Mouse (Mus musculus) gastrocnemius, adult 2 months (tissue): Measurements from ENCODE around the gene Ccdc9b. TPM values are rescaled to one million over a fixed set of nuclear protein-coding genes. Genes with fewer than 3 reads are reported as not detected.

ENCODE experiments used
- DNase-seq: peaks from one replicate; pipeline ENCODE4 v3.0.0; 2022
- H3K27ac ChIP-seq: fragments of 200-600 bp; 2 replicates; pipeline ENCODE4 v1.8.1; 2022; ENCODE audit warnings: mild to moderate bottlenecking
- H3K4me3 ChIP-seq: fragments of 200-600 bp; 2 replicates; pipeline ENCODE4 v1.8.1; 2022; ENCODE audit warnings: mild to moderate bottlenecking, moderate library complexity
- CTCF ChIP-seq: fragments of 200-600 bp; IDR thresholded peaks from 2 replicates; pipeline ENCODE4 v1.8.1; 2022; ENCODE audit warnings: antibody characterized with exemption, mild to moderate bottlenecking, moderate library complexity
- intact Hi-C: fragments of 180-260 bp; cut with DNase I; formaldehyde crosslinking; loops from one replicate; pipeline ENCODE4 v1.15.1; 2025
- total RNA-seq, 2 experiments: library from RNA; stranded (reverse); gene quantifications; 2 replicates each; pipeline ENCODE4 v1.2.3; 2021

Ccdc9b gene
- total RNA-seq, 2 experiments from 2014 or later, result 14.6 to 20.8 TPM

- no peak for DNase-seq
- TF ChIP-seq CTCF, result no peak
- intact Hi-C loops, result no loop called here
- Histone ChIP-seq H3K27ac (no peak overlapping the region), H3K4me3 (no peak overlapping the region)
These were observed 48.2 kb downstream of the Ccdc9b start for GRCm38 (mm10) chr2:118714230-118714629.

GRCm38 (mm10) chr2:118713631-118714030 is 48.8 kb downstream of the Ccdc9b start:
- no peak for TF ChIP-seq CTCF
- no peak overlapping the region for H3K27ac ChIP-seq
- no peak for DNase-seq
- intact Hi-C loops, result no loop called here
- H3K4me3 ChIP-seq, result no peak overlapping the region

GRCm38 (mm10) chr2:118711038-118711494 is 51.4 kb downstream of the Ccdc9b start:
- peak overlapping the region; percentile 65 for H3K4me3 ChIP-seq
- peak; percentile 74 for DNase-seq
- intact Hi-C loops, result no loop called here
- no peak for TF ChIP-seq CTCF
- no peak overlapping the region for H3K27ac ChIP-seq

- intact Hi-C loops, result no loop called here
- TF ChIP-seq CTCF, result no peak
- Histone ChIP-seq H3K27ac (no peak overlapping the region), H3K4me3 (no peak overlapping the region)
- no peak for DNase-seq
These were observed 52.7 kb downstream of the Ccdc9b start for GRCm38 (mm10) chr2:118709655-118710221.

GRCm38 (mm10) chr2:118708472-118708871 is 54.0 kb downstream of the Ccdc9b start:
- intact Hi-C loops, result no loop called here
- TF ChIP-seq CTCF, result no peak
- DNase-seq, result no peak

GRCm38 (mm10) chr2:118706436-118706835 is 56.0 kb downstream of the Ccdc9b start:
- no peak for DNase-seq
- TF ChIP-seq CTCF, result no peak
- intact Hi-C loops, result no loop called here
- Histone ChIP-seq H3K27ac (no peak overlapping the region), H3K4me3 (no peak overlapping the region)

More at GRCm38 (mm10) chr2:118708472-118708871, 54.0 kb downstream of the Ccdc9b start:
- Histone ChIP-seq H3K27ac (no peak overlapping the region), H3K4me3 (no peak overlapping the region)

Other genes with a start within 250 kb of the Ccdc9b start
- 1 to 10 TPM; 3.3 to 6.2 TPM for gene Bmf, start 213.0 kb downstream of the Ccdc9b start, total RNA-seq
- under 1 TPM; 0.25 to 0.38 TPM for gene Bub1b, start 164.4 kb downstream of the Ccdc9b start, total RNA-seq
- not detected for gene Pak6, start 99.4 kb downstream of the Ccdc9b start, total RNA-seq
- gene Ankrd63, start 58.7 kb downstream of the Ccdc9b start, total RNA-seq, result under 1 TPM in 1 of 2 experiments, not detected in 1; 0.06 TPM
- under 1 TPM; 0.11 to 0.43 TPM for gene Plcb2, start 34.2 kb downstream of the Ccdc9b start, total RNA-seq
- 1 to 10 TPM; 5.2 to 5.8 TPM for gene Inafm2, start 16.9 kb downstream of the Ccdc9b start, total RNA-seq
- gene Phgr1, start 10.1 kb upstream of the Ccdc9b start, total RNA-seq, result not detected
- not detected for gene Disp2, start 17.1 kb upstream of the Ccdc9b start, total RNA-seq
- gene Knstrn, start 51.3 kb upstream of the Ccdc9b start, total RNA-seq, result under 1 TPM; 0.28 to 0.31 TPM
- gene Ivd, start 99.3 kb upstream of the Ccdc9b start, total RNA-seq, result 100 to 1,000 TPM; 122 to 189 TPM
- 1 to 10 TPM; 5.2 to 6.4 TPM for gene Bahd1, start 137.7 kb upstream of the Ccdc9b start, total RNA-seq
- 1 to 10 TPM; 1.6 to 2.3 TPM for gene Chst14, start 163.8 kb upstream of the Ccdc9b start, total RNA-seq